Mouse (Mus musculus): Measurements from ENCODE around the gene Pecam1. TPM values are rescaled to one million over a fixed set of nuclear protein-coding genes. Genes with fewer than 3 reads are reported as not detected.
"Not testable (repeated sequence)": the region's sequence is repeated elsewhere in the genome, so short reads cannot be mapped to it uniquely, and the experiment has no call there.

The Pecam1 gene
- polyA plus RNA-seq, 1 experiment = 77.5 TPM

DNA sequence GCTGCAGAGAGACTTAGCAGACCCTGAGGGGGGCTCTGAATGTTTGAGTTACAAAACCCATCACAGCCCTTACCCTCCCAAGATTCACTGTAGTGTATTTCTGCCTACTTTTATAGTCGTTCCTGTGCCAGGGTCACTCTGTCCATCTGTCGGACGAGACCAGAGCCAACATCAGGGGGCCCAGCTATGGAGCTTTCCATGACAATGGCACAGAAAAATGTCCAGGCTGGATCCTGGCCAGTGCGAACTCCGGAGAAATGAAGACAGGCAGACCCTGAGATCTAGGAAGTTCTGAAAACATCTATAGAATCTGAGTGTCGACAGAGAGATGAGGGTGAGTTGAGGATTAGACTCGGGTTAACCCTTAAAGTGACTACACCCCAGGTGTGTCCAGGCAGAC is 82.1 kb downstream of the Pecam1 start:
- DNase-seq (ENCODE audit: low read depth) = no peak

DNA sequence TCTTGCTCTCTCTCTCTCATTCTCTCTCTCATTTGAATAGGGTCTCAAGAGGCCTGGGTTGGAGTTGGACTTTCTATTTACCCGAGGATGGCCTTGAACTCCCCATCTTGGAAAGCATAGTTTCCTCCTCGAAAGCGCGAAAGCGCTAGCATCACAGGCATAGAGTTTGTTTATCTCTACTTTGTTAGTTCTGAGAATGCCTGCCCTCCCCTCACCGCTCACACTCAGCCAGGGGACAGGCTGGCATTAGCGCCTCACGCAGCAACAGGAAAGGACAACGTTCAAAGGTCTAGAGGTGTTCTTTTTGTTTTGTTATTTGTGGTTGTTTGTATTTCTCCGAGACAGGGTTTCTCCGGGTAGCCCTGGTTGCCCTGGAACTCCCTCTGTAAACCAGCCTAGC is 82.6 kb downstream of the Pecam1 start:
- no peak for DNase-seq (ENCODE audit: low read depth)

DNA sequence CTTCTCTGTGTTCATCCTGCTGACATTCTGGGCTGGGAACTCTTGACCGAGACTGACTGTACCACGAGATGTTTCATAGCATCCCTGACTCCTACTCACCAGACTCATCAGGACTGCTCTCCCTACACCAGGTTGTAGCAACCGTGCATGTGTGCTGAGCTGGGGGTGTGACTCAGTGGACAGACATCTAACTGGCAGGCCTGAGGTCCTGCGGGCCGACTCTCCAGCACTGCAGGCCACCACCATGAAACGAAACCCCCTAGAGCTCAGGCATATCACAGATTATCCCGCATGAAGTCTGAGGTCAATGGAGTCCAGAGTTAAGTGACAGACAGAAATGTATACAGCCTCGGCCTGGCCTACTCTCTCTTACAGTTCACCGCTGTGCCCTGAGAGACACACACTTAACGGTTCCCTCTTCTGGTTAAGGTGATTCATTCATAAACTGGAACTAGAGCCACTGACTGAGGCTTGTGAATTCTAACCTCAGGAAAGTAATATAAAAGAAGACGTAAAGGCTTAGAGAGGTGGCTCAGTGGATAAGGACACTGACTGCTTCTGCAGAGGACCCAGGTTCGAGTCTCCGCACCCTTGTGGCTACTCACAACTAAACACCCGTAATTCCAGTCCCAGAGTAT is 83.8 kb downstream of the Pecam1 start:
- DNase-seq (ENCODE audit: low read depth) = no peak

DNA sequence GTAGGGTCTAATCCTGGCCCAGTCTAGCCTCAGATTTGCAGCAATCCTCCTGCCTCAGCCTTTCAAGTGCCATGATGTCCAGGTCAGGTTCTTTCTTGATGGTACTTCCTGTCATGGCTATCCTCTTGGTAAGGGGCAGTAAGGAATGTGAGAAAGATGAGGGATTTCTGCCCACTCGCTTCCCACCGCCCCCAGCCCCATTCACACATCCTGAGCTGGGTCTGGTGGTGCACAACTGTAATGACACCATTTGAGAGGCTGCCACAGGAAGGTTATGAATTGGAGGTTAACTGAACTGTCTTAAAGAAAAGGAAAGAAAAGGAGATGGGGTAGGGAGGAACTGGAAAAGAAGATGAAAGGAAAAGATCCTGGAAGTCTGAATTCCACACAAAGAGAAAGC is 84.6 kb downstream of the Pecam1 start:
- no peak for DNase-seq (ENCODE audit: low read depth)

DNA sequence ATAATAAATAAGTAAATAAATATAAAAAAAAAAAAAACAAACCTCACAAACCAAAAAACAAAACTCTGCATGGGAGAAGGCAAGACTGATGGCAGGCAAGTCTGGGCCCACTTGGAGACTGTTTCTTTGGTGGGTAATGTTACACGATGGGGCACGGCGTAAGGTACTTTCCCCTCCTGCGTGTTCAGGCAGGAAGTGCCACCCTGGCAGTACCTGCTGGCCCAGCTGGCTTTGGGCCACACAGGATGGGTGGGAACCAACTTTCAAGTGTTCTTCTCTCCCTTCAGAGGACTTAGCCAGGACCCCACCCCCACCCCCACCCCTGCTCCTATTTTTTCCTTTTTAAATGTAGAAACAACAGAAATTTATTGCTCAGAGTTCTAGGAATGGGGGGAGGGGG is 85.1 kb downstream of the Pecam1 start:
- DNase-seq (ENCODE audit: low read depth) = no peak

DNA sequence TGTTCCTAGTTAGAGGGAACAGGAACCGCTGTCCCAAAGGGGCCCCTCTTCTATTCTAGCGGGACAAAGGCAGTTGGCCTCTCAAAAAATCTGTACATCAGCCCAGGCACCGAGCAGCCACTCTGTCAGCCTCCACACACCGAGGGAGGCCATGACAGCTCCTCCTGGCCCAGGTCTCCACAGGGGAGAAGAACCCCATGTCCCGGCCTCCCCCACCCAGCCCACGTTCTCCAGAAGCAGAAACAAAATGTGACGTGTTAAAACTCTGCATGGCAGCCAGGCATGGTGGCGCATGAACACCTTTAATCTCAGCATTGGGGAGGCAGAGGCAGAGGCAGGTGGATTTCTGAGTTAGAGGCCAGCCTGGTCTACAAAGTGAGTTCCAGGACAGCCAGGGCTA is 85.7 kb downstream of the Pecam1 start:
- DNase-seq (ENCODE audit: low read depth) = no peak

DNA sequence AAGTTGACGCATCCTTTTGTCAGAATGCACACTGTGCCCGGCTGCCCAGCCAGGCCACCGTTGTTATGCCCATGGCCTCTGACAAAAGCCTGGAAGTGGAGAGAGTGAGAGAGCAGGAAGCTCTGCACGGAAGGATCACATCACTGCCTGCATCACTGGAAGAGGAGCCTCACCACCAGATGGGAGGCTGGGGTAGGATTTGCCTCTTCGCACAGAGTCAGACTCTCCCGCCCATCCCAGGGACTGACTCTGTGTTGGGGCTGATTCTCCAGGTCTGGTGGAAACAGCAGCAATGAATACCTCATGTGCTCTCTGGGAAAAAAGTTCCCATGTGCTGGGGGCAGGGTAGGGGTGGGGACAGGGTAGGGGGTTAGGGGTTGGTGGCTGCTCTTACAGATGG is 86.6 kb downstream of the Pecam1 start:
- no peak for DNase-seq (ENCODE audit: low read depth)

DNA sequence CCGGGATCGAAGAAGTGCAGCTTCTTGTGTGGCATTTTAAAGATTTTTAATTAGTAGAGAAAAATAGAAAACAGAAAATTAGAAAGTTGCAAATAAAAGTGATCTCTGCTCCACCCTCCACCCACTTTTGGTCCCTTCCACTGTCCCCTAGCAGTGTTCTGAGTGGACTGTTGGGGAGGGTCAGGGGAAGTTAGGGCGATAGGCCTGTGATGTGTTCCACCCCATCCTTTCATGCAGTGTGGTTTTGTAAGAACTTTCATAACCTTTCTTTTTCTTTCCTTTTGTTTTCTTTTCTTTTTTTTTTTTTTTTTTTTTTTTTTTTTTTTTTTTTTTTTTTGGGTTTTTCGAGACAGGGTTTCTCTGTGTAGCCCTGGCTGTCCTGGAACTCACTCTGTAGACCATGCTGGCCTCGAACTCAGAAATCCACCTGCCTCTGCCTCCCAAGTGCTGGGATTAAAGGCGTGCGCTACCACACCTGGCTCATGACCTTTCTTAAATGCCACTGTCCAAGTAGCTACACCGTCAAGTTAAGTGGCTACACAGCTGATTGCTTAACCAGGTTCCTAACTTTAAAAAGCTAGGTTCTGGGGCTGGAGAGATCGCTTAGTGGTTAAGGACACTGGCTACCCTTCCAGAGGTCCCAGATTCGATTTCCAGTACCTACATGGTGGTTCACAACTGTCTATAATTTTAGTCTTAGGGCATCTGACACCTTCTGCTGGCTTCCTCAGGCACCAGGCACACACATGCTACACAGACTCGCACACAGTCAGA is 87.6 kb downstream of the Pecam1 start:
- DNase-seq (ENCODE audit: low read depth) = no peak

DNA sequence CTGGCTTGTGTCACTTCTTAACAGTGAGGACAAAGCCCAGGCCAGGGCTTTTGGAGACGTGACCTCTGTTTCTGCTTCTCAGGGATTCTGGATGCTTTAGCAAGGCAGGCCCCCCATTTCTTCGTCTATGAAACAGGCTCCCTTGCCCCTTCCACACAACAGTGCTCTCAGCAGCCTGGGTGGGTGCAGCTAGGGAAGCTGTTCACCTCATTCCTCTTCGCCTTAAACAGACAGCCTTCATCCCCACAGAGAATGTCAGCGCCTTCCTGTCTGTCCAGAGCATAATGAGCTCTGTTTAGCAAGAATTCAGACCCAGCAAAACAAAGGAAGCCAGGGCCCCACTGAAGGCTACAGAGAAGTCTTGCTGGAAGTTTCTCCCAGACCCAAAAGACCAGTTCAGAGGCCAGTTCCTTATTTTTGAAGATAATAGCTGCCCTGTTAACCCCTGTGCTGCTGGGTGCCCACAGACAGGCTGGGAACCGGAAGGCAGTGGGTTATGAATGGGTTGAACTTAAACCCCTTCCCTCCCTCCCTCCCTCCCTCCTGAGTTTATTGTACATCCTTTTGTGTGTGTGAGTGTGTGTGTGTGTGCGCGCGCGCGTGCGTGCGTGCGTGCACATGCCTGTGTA is 89.9 kb downstream of the Pecam1 start:
- DNase-seq (ENCODE audit: low read depth) = no peak

DNA sequence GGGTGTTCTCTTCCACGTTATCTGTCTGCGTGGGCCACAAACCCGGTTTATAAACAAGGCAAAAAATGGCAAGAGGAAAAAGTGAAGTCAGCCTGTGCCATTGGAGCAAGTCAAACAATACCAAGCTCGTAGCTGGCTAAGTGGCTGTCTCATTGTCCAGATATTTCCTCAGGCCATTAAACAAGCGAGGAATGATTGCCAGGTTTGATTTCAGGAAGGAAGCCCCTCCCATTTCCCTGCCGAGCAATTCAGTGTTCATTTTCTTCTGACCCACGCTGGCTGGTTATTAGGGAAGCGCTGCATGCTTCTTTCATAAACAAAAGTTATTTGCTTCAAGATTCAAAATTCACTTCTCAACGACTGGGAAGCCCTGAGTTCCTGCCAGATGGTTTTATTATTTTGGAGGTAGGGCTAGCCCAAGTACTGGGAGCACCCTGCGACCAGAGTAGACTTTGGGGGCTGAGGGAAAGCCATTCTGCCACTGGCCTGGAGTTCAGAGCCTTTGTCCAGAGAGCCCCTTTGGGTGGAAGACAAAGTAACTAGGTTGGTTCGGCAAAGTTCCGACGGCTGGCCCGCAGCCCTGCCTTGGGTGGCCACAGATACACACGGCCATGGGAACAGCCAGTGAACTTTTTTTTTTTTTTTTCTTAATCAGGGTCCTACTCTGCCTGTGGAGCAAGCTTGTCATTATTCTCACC is 90.7 kb downstream of the Pecam1 start:
- DNase-seq (ENCODE audit: low read depth) = peak; percentile 84

DNA sequence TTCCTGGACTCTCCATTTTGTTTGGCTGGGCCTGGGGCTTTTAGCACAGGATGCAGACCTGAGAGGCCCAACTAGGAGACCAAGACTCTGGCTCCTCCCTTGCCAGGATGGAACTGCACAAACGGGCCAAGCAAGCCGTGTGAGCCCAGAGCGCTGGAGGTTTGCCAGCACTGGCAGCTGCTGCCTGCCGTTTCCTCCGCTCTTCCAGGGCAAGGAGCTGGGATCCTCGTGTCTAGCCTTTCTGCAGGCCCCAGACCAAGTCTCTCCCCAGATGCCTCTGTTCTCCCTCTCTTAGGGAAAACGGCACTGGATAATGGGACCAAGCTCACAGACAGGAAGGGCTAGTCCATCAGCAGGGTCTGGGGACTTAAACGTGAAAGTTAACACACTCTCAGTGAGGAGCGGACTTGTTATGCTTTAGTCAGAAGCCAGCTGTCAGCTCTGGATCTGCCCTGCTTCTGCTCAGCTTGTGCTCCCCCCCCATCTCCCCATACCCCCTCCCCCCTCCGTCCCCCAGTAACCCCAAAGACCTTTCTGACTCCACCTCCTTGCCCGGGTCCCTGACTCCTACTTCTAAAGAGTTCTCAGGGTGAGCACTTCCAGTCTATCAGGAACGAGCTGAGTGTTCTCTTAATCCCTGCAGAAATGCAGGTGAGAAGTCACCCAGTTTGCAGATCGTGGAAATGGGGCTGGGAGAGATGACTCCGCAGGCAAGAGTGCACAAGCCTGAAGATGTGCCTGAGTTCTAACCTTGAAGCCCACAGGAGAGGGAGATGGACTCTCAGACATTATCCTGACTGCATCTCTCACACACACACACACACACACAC is 92.2 kb downstream of the Pecam1 start:
- peak; percentile 88 for DNase-seq (ENCODE audit: low read depth)

DNA sequence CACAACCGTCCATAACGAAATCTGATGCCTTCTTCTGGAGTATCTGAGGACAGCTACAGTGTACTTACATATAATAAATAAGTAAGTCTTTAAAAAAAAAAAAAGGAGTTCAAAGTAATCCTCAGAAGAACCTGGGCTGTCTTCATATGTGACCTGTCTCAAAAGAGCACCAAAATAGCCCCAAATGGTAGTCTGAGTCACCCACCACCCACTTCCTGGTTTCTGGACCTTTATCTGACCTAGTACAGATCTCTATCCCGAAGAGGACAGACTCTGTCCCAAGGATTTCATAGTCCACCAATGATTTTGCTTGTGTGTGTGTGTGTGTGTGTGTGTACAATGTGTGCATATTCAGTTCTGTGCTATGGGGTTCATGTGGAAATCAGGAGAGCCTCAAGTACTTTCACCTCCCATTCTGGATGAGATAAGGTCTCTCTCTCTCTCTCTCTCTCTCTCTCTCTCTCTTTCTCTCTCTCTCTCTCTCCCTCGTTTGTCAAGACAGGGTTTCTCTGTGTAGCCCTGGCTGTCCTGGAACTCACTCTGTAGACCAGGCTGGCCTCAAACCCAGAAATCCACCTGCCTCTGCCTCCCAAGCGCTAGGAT is 93.4 kb downstream of the Pecam1 start:
- DNase-seq (ENCODE audit: low read depth) = not testable (repeated sequence)

DNA sequence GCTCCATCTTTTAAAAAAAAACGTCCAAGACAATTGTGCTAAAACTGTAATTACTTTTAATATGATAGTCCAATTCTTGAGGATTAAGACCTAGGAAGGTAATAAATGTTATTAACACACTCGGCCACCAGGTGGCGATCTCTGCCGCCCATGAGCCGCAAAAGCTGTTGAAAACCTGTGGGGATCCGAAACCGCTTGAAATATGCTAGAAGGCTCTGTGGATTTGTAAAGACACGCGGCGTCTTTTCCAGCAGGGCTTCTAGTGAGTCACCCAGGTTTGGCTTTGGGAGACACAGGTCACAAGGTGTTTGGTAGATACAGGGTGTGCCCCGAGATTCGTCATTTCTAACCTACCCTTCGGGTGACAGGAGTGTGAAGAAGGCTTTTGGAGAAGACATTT is 102.1 kb downstream of the Pecam1 start:
- no peak for DNase-seq (ENCODE audit: low read depth)

DNA sequence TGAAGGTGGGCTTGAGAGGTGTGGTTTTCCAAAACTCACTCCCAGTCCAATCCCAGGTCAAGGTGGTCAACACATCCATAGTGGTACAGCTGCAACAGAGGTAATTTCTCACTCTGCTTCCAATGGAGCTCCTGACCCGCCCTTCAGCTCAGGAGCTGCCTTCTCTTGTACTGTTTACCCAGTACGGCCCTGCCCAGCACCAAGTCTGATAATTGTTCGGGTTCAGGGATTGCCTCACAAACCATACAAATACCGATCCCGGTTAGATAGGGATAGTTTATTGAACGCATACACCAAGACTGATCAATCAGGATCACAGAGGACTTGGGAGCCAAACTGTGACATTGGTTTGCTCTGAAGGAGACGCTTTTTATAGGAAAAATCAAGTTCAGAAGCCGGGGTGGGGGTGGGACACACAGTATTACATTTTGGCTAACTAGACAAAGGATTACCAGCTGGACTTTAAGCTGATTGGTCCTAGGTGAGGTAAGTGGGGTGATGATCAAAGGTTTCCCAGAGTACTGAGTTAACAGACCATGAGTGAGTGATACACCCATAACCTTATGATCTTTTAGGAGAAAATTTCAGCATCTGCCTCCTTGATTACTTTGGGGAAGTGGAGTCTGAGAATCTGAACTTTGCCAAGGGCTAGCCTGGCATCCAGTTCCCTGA is 107.3 kb downstream of the Pecam1 start:
- no peak for DNase-seq (ENCODE audit: low read depth)

DNA sequence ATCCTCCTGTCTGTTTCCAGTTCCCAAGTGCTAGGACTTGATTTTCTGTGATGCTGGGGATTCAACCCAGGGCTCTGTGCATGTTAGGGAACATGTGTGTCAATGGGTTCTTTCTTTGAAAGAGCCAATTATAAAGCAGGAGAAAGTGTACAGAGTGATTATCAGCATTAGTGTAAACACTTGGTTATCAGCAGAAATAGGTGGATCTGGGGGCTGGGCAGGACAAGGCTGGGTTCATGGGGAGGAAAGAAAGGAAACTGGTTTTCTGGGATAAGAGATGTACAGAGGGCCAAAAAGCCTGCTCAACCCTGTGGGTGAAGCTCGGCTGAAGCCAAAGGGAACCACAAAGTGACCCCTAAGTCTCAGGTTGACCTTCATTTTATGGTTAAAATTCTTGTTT is 108.8 kb downstream of the Pecam1 start:
- DNase-seq (ENCODE audit: low read depth) = no peak

DNA sequence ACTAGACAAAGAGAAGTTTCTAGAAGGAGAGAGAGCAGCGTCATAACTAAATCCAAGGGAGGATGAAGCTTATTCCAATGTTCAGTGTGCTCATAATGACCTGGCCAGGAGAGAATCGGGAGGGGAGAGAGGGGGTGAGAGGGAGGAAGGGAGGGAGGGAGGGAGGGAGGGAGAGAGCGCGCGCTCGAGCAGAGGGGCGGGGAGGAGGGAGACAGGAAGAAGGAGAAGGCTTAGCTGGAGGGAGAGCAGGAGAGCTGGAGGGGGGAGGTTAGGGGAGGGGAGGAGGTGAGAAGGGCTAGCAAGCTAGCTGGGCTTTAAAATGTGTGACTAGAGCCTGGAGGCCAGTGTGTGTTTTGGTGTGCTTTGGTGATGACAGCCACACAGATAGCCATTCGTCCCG is 110.4 kb downstream of the Pecam1 start:
- no peak for DNase-seq (ENCODE audit: low read depth)

DNA sequence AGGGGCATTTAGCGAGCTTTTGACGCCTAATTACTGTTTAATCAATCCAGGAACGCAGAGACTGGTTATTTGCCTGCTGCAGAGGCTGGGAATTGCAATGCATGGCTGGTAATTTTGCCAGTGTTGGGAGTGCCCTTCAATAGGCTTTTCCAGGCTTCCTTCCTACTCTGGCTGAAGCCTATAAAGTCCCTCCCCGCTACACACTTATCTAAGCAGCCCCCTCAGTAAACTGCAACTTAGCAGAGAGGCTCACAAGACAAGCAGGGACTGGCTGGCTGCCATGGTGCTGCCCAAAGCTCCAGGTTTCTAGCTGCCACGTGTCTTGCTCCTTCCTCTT is 111.1 kb downstream of the Pecam1 start:
- DNase-seq (ENCODE audit: low read depth) = no peak

DNA sequence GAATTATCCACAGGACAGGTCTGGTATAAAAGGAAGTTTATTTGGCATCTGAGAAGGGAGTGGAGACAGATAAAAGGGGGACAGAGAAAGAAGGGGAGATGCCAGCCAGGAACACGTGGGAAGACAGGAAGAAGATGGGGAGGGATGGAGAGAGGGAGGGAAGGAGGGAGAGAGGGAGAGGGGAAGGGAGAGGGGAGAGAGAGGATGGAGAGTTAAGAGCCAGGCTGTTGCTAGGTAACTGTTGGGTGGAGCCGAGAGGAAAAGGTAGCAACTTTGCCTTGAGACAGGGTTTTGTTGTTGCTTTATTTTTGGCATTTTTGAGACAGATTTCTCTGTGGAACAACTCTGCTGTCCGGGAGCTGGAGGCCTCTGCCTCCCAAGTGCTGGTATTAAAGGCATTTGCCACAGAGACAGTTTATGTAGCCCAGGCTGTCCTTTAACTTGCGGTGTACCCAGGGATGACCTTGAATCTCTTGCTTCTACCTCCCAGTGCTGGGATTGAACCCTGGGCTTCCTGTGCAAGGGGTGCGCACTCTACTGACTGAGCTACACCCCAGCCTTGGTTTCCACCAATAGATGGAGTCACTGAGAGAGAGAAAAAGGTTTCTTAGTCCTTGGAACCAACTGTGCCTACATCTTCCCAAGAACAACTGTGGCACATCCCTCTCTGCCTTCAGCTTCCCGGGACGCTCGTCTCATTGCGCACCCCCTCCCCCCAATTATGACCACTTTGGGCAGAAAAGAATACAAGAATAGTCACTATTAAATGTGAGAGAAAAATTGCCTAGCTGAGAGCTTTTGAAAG is 111.7 kb downstream of the Pecam1 start:
- no peak for DNase-seq (ENCODE audit: low read depth)

DNA sequence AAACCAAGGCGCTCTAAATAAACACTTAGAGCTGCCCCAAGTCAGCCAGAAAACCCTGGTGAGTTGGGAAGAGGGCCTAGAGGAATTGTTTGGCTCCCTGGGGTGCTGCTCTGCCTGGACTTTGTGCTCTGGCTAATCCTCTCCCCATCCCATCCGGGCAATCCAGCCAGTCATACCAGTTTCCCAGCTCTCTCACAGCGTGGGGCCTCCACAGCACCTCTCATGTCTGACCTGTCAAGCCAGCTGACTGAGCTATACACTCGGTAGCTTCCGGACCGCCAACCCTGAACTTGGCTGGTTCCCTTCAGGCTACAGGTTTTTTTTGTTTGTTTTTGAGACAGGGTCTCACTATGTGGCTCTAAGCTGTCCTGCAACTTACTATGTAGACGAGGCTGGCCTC is 112.7 kb downstream of the Pecam1 start:
- peak; percentile 47 for DNase-seq (ENCODE audit: low read depth)

DNA sequence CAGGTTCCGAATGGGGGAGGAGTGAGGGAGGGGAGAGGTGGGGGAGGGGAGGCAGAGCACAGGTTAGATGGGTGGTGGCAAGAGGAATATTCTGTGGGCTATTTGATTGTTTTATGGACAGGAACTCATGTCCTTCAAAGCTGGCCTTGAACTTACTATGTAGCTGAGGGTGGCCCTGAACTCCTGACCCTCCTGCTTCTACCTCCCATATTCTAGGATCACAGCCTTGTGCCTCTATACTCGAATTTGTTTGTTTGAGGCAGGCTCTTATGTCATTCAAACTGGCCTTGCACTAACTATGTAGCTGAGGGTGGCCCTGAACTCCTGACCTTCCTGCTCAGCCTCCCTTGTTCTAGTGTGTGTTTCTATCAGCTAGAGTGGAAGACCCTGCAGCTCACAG is 114.5 kb downstream of the Pecam1 start:
- no peak for DNase-seq (ENCODE audit: low read depth)
